Mouse (Mus musculus) heart, adult 11 months (tissue): Measurements from ENCODE around the gene Rasl10b.
A peak's percentile ranks its signal among the peaks of the same experiment; 100 is the strongest.

Experiments used
- DNase-seq: peaks from one replicate; pipeline ENCODE4 v3.0.0; 2022

Rasl10b gene

DNA sequence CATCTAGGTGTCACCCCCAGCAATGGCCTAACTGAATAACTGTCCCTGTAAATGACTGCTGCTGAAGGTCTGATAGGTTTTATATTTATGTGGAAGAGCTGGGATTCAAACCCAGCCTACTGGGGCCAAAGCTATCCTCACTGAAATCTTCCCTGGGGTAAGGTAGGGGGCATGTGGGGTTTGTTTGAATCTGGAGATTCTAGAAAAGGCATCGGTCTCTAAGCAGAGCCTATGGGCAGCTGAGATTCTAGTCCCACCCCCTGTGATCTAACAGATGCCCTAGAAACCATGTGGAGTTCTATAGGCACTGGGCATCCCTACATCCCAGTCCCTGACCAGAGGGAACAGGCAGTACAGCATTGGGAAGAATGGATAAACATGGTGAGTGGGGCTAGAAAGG, 28.4 kb downstream of the Rasl10b start, which contains the start of gene 1700020L24Rik:
TSS of gene 1700020L24Rik (plus strand) at position 301 of the 400 bp plus-strand sequence.
- no peak for DNase-seq

DNA sequence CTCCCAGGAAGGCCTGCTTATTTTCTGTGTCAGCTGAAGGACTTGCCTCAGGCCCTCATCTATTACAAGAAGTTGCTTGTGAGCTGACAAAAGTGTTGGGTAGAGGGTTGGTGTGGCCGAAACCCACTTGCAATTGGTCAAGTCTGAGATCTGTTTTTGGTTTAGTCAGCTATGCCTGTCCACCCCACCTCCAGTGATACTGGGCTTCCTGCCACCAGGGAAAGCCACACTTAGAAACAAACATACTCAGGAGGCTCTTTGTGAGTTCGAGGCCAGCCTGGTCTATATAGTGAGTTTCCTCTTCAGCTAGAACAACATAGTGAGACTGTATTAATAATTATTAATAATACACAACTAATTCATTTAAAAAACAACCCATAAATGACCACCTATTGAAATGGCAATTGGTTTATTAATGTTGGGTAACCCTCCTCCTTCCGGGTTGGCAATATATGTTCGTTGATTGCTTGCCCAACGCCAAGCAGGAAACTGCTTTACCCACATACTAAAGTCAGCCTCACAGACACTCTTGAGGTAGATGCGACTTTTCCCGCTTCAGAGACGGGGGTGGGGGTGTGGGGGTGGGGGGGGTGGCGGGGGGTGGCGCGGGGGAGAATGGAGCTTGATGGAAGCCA, 30.6 kb downstream of the Rasl10b start:
- no peak for DNase-seq

DNA sequence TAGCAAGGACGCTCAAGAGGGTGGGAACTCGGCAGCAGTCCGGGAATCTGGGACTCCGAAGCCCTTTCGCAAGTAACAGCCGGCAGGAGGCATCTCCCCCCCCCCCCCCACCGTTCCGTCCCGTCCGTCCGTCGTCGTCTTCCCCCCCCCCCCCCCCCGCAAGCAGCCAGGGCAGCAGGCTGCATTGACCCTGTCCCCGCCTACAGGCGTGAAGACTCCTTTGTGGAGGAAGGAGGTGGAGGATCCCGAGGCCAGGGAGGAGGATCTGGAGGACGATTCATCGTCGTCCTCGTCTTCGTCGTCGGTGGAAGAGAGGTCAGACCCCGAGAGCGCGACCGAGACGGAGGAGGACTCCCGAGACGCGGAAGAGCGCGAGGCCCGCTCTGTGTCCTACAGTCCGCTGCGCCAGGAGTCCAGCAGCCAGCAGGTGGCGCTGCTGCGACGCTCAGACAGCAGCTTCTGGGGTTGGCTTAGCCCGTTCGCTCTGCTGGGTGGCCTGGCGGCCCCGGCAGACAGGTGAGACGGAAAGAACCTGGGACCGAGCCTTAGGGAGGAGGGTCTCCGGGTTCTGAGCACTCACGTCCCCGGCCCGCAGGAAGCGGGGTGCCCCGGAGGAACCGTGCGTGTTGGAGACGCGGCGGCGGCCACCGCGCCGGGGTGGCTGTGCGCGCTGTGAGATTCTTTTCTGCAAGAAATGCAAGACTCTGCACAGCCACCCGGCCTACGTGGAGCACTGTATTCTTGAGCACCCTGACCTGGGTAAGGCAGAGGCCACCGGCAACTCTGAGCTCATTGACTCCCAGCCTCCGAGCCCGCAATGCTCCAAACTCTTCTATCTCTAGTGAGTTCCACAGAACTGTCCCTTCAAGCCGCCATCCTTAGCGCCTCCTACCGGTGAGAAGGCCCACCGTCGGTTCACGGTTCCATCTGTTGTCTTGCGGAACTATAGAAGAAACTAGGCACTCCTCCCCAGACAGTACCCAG, 31.4 kb downstream of the Rasl10b start:
- peak; percentile 98 for DNase-seq

DNA sequence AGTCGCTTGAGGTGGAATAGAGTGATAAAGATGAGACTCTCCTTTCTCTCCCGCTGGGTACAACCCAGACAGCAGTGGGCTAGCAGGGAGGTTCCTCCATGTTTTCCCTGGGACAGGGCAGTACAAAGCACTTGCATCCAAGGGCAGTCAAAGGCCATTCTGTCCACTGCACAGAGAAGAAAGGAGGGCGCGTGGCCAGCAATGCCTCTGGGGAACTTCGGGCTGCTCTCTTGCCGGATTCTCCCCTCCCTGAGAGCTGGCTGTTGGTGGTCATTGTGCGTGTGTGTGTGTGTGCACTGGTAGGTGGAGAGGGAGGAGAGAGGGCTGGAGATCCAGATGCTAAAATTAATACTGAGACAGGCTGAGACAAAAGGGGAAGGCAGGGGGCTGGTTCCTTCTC, 32.3 kb downstream of the Rasl10b start:
- DNase-seq = peak; percentile 98

DNA sequence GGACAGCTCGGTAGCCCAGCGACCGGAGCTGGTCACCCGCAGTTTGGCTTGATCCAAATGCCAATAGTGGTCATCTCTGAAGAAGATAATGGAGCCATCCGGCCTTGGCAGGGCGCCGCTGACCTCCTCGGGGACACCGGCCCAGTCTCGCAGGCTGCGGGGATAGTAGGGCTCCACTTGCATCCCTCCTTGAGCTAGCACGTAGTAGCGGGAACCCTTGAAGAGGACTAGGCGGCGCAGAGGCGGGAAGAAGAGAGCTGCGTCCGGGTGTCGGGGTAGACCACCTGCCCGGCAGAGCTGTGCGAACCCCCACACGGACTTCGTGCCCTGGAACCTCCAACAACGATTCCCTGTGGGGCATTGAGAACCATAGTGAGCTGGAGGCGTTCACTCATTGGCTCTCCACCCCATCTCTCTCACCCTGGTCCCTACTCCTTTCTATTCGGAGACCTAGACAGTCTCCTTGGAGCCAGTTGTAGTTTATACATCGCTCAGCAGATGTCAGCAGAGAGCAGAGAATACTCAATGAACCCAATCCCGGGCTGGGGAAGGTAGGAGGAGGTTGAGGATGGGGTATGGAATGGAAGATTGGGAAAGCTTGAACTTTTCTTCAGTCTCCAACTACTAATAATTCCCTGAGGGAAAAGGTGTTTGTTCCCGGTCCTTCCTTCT, 33.8 kb downstream of the Rasl10b start:
- peak; percentile 96 for DNase-seq

DNA sequence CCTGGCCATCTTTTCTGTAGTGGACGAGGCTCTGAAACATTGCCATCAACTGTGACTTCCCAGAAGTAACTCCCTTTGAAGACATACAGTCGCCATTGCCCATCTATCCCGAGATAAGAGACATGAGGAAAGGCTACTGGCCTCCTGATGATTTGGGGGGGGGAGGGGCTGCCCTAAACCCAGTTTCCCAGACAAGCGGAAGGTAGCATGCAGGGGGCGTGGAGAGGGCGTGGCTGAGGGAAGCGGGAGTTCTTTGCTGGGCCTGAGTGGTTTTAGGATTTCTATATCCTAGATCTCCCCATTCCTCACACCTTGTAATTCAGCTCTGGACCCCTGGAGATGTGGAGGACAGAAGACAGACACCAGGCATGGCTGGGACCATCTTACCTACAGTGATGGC, 34.9 kb downstream of the Rasl10b start:
- no peak for DNase-seq

DNA sequence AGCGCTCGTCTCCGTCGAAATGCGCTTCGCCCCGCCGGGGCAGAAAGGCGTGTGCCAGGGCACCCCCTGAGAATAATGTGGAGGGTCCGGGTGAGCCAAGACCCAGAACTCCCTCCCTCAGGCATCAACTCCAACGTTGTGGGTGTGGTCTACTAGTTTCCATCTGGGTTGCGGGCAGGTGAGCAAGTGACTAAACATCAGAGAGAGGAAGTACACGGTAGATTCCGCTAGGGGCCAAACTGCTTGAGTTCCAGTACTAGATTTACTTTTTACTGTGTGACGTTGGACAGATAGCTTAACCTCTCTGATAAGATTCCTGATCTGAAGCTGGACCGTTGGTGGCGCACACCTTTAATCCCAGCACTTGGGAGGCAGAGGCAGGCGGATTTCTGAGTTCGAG, 36.1 kb downstream of the Rasl10b start:
- peak; percentile 79 for DNase-seq

DNA sequence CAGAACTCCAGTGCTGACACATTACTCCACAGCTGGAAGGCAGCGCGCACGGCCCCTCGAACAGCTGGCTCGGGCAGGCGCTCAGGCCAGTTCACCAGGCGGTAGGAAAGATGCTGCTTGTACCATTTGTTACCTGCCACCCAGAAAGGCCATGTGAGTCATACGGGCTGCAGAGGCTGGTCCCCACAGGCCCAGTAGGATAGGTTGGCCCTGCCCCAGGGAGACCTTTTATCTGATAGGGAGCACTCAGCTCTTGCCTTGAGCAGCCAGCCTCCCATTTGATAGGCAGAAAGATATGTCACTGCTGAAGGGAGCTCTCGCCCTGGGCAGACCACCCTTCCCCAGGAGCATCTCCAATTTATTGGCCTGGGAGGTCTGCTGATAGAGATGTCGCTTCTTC, 38.7 kb downstream of the Rasl10b start:
- no peak for DNase-seq

DNA sequence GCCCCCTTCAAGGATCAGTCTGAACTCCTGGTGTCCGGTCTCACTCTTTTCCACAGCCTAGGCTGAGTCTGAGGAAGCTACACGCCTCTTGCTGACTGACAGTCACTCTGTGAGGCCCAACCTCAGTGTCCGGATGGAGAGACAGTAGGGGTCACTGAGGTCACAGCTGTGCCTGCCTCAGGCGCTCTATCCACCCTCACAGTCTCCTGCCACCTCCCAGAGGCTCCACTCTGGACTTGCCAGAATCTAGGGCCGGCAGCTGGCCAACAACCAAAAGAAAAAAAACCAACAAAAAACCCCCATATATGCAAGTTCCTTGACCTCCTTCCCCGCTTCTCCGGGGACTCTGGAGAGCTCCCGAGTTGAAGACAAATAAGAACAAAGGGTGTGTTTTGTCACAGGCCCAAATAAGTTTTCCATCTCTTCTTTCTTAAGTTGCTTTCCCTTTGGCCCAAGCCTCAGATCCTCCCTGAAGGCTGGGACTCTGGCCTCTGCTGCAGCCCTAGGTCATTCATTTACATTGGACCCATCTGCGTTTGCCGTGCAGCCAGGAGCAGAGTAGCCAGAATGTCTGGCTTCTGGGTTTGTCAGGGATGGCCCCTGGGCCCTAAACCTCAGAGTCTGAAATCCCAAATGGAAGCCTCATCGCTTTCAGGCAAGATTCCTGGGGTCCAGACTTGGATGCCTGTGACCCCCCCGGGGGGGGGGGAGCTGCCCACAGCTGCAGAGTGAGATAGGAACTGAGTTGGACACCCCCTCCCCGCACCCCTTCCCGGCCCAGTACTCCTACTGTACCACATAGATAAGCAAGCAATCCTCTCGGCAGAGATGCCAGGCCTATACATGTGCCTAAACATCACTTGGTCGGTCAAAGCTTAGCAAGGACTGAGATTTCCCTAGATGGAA, 39.3 kb downstream of the Rasl10b start:
- peak; percentile 97 for DNase-seq

DNA sequence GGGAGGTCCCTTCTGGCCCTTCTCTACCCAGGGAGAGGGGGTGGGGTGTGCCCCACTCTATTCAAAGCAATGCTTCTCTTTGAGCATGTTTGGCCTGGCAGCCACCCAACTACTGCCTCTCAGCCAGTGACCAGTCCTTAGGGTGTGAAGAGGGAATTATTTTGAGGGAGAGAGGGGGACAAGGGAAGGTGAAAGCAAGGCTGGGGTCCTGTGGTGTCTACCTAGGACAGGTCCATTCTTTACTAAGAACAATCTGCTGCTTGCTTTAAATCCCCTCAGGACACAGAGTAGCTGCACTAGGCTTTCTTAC, 39.9 kb downstream of the Rasl10b start:
- DNase-seq = peak; percentile 96

DNA sequence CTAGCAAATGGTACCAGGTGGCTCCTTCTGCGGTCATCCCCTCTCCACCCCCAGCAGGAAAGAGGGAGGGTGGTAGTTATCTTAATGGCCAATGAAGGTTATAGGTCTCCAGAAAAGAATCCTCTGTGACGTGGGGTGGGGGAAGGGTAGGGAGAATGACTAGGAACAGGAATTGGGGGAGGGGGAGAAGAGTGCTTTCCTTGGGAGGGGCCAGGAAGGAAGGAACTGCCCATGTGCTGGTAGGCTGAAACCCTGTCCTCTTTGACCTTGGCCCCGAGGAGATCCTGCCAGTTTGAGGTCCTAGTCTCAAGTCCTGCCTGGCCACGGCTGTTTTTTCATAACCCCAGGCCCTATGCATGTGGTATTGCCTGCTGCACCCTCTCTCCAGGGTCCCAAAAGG, 40.4 kb downstream of the Rasl10b start:
- peak; percentile 86 for DNase-seq

DNA sequence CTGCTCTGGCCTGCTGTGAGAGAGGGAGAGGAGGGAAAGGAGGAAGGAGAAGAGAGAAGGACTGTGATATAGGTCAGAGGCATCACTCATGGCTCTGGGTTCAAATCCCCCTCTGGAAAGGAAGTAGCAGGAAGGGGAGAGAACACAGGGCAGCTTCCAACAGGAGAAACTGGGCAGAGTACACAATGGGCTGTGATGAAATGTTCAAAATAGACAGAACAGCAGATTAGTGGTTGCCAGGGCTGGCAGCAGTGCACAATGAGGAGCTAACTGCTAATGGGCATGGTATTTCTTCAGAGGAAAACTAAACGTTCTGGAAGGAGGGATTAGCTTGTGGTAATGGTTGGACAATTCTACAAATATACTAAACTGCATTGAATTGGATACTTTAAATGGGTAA, 41.6 kb downstream of the Rasl10b start:
- peak; percentile 82 for DNase-seq

DNA sequence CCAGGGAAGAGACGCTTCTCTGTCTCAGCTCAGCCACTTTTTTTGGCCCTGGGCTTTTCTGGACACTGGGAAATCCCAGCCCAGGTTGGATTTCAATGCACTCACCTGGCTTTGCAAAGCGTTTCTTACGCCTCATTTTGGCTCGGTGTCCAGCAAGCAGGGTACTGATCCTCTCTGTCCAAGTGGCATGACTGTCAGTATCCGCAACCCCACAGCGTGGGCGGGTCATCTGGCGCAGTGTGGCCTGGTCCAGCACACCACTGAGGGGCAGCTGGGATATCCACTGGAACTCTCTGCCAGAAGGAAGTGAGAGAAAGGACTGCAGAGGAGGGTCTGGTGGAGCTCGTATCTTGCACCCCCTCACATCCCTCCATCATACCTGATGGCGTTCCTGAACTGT, 42.3 kb downstream of the Rasl10b start:
- peak; percentile 82 for DNase-seq

DNA sequence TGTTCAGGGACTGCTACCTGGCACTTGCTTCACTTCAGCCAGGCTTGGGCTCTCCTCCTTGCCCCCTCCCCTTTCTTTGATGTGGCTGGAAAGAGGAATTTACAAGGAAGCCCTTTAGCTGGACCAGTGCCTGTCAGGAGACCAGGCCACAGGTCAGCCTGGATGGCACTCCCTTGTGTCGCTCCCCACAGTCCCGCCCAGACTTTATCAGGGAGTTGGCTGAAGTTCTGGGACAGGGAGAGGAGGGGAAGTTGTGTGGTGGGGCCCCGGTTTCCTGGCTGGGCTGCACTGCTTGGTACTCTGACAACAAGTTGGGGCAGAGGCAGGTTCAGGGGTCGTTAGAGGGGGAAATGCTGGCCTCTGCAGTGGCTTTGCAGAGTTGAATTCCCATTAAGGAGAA, 45.6 kb downstream of the Rasl10b start:
- peak; percentile 97 for DNase-seq

DNA sequence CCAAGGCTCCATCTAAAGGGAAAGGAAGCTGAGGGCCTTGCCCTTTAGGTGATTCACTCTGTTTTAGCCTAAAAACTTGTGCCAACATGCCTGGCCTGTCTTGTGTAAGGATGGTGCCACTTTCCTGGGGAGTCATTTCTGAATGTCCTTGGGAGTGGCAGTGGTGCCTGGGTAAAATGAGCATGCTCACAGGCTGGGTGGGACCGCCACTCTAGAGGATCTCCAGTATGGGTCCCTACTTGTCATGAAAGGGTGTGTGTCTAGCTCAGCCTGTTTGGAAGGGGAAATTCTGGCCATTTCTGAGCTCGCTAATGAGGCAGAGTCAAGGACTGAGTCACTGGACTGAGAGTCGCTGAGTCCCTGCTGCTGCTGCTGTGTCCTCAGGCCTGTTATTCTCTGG, 46.7 kb downstream of the Rasl10b start:
- DNase-seq = no peak

DNA sequence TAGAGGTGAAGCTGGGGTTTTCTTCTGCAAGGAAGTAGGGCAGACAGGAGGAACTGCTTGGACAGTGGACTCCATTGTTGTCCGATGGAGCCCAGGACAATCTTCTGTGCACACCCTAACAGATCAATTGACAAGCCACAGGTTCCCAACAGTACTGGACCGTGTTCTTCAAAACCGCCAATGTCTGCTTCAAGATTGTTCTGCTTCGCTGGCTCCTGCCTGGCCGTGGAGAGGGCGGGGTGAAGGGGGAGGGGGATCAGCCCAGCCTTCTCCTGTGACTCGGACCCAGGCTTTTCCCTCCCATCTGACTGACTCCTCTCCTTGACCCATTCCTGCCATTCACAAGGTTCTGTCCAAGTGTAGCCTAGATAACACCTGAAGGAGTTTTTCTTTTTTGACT, 48.3 kb downstream of the Rasl10b start:
- DNase-seq = peak; percentile 88

DNA sequence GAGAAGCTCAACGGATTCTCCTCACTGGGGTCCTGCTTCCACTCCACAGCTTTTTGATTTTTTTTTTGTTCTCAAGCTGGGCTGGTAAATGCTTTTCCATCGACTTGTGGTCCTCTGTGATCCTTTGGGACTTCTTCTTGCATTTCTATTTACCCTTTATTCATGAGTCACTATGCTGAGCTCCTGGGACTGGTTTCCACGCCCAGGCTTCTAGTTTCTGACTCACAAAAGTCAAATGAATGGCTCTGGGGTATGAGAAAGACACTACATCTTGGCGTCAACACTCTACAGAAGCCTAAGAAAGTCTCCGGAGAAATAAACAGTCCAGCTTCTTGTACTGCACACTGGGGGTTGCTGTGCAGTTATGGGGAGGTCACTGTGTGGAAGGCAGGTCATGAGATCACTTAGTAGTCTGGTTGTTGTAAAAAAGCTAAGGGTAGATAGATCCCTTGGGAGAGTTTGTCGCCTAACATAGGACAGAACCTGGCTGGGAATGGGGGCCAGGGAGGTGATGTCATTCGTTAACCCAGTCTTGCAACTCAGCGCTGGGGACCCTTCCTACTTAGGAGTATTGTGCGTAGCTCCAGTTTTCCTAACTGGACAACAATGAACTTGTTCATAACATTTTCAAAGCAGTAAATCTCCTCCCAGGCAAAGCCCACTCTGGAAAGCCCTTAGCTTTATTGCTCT, 49.1 kb downstream of the Rasl10b start:
- DNase-seq = peak; percentile 95

DNA sequence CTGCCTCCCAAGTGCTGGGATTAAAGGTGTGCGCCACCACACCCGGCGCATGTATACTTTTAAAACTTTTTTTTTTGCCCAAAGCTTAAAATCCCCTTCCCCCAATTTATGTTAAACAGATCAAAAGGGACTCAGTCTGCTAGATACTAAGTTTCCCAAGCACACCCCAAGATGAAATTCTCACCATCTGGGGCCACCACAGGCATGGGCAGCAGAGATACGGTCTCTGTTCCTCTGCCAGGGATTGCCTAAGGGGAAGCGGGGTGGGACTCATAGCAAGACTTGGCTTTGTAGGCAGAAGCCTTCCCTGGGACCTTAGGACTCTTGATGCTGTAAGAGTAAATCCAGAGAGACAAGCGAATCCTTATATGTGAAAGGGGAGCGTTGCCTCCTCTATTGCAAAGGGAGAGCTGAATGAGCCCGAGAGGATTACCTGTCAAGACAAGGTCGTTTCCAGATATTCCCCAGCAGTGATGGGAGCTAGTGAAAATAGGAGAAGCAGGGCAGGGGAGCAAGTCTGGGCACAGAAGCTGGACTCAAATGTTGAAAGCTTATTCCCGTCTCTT, 52.6 kb downstream of the Rasl10b start:
- DNase-seq = peak; percentile 78

DNA sequence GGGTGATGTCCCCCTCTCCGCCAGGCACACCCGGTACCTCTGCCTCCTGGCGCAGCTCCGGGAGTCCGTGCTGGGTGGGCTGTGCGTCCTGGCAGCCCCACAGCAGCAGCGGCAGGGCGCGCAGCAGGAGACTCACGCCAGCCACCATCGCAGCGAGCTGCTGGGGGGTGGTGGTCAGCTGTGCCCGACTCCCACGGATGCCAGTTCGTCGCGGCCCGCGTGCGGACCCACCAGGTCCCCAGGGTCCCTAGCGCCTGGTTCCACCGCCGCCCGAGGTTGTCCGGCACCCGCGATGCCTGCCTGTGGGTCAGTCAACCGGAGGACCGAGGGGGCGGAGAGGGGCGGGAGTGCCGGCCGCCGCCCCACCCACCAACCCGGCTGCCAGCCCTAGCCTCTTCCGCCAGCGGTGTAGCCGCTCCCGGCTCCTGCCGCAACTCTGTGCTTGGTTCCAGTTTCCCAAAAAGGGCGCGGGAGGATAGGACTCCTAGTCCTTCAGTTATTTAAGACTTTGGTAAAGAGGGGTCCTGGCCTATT, 53.8 kb downstream of the Rasl10b start, which contains the start of gene Mmp28:
TSS of gene Mmp28 (minus strand) at position 361 of the 534 bp plus-strand sequence.
- DNase-seq = peak; percentile 98

DNA sequence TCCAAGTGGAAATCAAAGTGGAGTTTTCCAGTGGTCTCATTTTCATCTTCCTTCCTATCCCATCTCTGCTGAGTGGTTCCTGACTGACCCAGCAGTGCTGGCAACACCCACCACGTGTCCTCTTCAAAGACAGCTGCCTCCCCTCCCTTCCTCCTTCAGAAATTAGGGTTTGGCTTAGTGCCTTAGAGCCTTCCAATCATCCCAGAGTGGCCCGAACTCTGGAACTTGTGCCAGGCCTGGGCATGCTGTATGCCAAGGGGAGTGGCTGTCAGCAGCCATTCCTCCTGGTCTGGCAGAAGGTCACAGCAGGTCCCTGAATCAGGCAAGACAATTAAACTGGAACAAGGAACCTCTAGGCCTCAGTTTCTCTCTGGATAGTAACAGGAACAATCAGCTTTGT, 57.0 kb downstream of the Rasl10b start:
- peak; percentile 96 for DNase-seq

DNA sequence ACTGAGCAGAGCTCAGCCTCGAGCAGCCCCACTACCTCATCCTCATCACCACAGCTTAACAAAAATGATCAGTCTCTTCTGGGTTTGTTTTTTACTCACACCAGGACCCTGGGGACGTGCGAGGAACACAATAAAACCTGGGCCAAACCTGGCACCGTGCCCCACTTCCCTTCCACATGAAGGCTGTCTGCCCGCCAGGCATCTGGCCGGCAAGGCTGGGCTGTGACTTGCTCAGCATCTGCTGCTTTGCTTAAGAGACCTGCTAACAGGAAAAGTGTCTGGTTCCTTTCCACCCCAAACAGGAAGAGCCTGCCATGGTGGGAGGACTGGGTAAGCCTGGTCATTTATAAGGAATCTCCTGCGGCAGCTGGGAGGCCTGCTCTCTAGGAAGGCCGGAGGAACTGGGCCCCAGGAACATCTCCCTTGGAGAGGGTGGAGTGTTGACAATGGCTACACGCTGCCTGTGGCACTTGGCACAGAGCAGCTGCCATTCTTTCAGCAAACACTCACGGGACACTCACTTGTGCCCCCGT, 58.2 kb downstream of the Rasl10b start:
- peak; percentile 99 for DNase-seq
